Mouse (Mus musculus) midbrain, embryonic 10.5 days (tissue): ENCODE measurements around the gene Dchs2. TPM values are rescaled to one million over a fixed set of nuclear protein-coding genes. Genes with fewer than 3 reads are reported as not detected.

Experiments
- DNase-seq: peaks from one replicate; pipeline ENCODE4 v3.0.0-alpha.2; 2017; ENCODE audit warnings: low spot score
- H3K27ac ChIP-seq: fragments of 300-500 bp; sonication (generic); replicated peaks from 2 replicates; pipeline ENCODE4 v1.5.1; 2016; ENCODE audit warnings: mild to moderate bottlenecking
- H3K27me3 ChIP-seq: fragments of 300-500 bp; sonication (generic); 2 replicates; pipeline ENCODE4 v1.6.1; 2016; ENCODE audit warnings: low read depth, mild to moderate bottlenecking; ENCODE audit not compliant: poor library complexity, severe bottlenecking
- H3K36me3 ChIP-seq: fragments of 300-500 bp; sonication (generic); 2 replicates; pipeline ENCODE4 v1.6.1; 2016; ENCODE audit warnings: mild to moderate bottlenecking, moderate library complexity
- H3K4me1 ChIP-seq: fragments of 300-500 bp; sonication (generic); 2 replicates; pipeline ENCODE4 v1.6.1; 2016
- H3K4me3 ChIP-seq: fragments of 300-500 bp; sonication (generic); 2 replicates; pipeline ENCODE4 v1.5.1; 2016; ENCODE audit warnings: mild to moderate bottlenecking, moderate library complexity
- H3K9me3 ChIP-seq: fragments of 300-500 bp; sonication (generic); replicated peaks from 2 replicates; pipeline ENCODE4 v1.6.1; 2016; ENCODE audit warnings: mild to moderate bottlenecking
- WGBS: fragments of 180-500 bp; shearing (Covaris S2); methylation state at CpG from one replicate; pipeline ENCODE4 v1.1.7; 2016; 5-methylcytosine and 5-hydroxymethylcytosine counted together
- polyA plus RNA-seq: library from polyadenylated mRNA; unstranded; fragments of >200 nt; fragmentation: Nextera tagmentation; extraction: Ambion mirVana; gene quantifications from 2 replicates; pipeline ENCODE4 v1.2.1, GENCODE M21; 2016

Dchs2 gene
- polyA plus RNA-seq, 1 experiment from 2014 or later = 0.15 TPM

DNA sequence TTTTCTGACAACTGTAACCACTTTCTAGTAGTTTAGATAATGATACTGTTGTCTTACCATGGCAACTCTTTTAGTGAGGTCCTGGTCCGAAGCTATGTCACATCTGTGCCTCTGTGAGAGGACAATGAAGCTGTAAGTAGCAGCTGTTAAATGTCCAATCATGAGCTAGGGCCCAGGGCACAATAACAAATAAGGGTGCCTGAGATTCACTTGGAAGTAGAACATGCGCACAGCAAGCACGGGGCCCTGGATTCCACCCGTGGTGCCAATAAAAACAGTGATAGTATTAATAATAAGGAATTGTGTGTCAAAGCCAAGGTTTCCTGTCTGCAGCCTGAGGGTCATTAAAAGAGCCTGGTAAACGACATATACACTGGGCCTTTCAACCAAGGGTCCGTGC is 246.6 kb downstream of the Dchs2 start:
- no peaks in the 10 kb centered on the region for H3K9me3 ChIP-seq
- WGBS = 88% methylated on average over 6 of the region's 6 CpGs
- DNase-seq = no peak
- H3K4me1 ChIP-seq = 0 out of 2 replicates have a peak, but pooled peaks cover 3% of the 10 kb centered on the region
- H3K4me3 ChIP-seq = no peak overlapping the region
- H3K27me3 ChIP-seq = no peaks in the 10 kb centered on the region
- H3K27ac ChIP-seq = no peak overlapping the region
- no peaks in the 10 kb centered on the region for H3K36me3 ChIP-seq

GRCm38 (mm10) chr3:83376834-83377233 is 249.1 kb downstream of the Dchs2 start:
- H3K4me1 ChIP-seq = 0 out of 2 replicates have a peak, but pooled peaks cover 3% of the 10 kb centered on the region
- H3K27me3 ChIP-seq = no peaks in the 10 kb centered on the region
- DNase-seq = no peak
- H3K36me3 ChIP-seq = no peaks in the 10 kb centered on the region
- H3K9me3 ChIP-seq = no peaks in the 10 kb centered on the region
- no peak overlapping the region for H3K27ac ChIP-seq
- H3K4me3 ChIP-seq = no peak overlapping the region
- 92% methylated on average over 6 of the region's 6 CpGs for WGBS

Other genes starting within 250 kb of the Dchs2 start
- gene Lrat, start 224.0 kb upstream of the Dchs2 start, polyA plus RNA-seq = not detected in 2 replicates
- 0.06 TPM in 1 of 2 replicates, not detected in the other for gene Fgg, start 120.2 kb upstream of the Dchs2 start, polyA plus RNA-seq
- not detected in 2 replicates for gene Fga, start 101.9 kb upstream of the Dchs2 start, polyA plus RNA-seq
- not detected in 2 replicates for gene Fgb, start 78.1 kb upstream of the Dchs2 start, polyA plus RNA-seq
- 144 and 150 TPM in 2 replicates for gene Plrg1, start 72.4 kb upstream of the Dchs2 start, polyA plus RNA-seq